Mouse (Mus musculus): Measurements from ENCODE around the gene Ctnna2. TPM values are rescaled to one million over a fixed set of nuclear protein-coding genes. Genes with fewer than 3 reads are reported as not detected.

Ctnna2 gene
- total and polyA plus RNA-seq, 2 experiments from 2014 or later: 95.0 to 150 TPM

DNA sequence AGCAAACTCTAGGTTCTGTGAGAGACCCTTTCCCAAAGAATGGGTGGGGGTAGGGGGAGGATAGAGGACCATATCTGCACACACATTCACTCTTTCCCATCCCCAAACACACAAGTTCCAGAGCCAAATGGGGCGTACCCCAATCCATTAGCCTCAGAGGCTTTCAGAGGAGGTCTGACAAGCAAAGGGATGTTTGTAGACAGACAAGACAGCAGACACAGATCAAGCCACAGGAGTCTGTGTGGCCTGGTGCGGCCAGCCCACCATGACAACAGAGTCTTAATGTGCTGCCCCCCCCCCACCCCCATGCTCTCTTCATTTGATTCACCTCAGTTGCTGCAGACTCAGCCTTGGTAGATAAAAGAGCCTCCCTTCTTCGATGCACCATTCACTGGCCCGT is 764.2 kb downstream of the Ctnna2 start:
- WGBS: 25% methylated on average over 4 of the region's 4 CpGs
- Histone ChIP-seq H3K4me1 (ENCODE audit: insufficient read depth, low read length) (0 out of 2 replicates have a peak, but pooled peaks cover 3% of the 10 kb centered on the region), H3K9me3 (ENCODE audit: low read length) (no peaks in the 10 kb centered on the region), H3K9ac (replicated peaks; ENCODE audit: low read length) (no peak overlapping the region), H3K27ac (no peak overlapping the region), H3K36me3 (ENCODE audit: insufficient read depth, low read length) (no peaks in the 10 kb centered on the region), H3K4me2 (ENCODE audit: low read depth, low read length) (no peak overlapping the region), H3K27me3 (ENCODE audit: insufficient read depth, low read length) (no peaks in the 10 kb centered on the region), H3K4me3 (ENCODE audit: low read length) (no peak overlapping the region)
- no peak for TF ChIP-seq CTCF (IDR thresholded peaks at IDR 0.05; ENCODE audit: low read depth)
- DNase-seq (ENCODE audit: low spot score) (no peak), ATAC-seq (no peak)

DNA sequence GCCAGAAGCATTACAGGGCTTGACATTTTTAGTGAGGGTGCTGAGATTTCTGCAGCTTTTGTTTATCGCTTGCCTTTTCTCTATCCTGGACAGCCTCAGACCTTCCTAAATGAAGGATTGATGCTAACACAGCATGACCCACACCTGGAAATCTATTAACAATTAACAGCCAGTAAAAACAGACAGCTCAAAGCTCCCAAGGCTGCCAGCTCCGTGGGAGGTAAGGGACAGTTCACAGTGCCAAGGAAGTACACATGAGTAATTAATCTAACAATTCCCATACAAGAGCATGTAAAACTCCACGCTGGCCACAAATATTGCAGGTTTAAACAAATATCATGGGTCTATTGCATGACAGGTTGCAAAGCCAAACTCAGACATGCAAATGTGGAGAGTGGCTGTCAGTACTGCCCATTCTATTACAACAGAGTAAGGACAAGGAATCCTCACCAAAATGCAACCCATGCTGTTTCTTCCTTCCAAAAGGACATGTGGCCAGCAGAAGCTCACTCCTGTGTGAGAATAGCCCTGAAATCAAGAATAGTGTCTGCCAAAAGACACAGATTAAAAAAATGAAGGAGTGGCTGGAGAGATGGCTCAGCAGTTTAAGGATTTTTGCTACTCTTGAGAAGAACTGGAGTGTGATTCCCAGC is 765.6 kb downstream of the Ctnna2 start:
- H3K4me3 ChIP-seq (ENCODE audit: low read length): no peak overlapping the region
- no peaks in the 10 kb centered on the region for H3K36me3 ChIP-seq (ENCODE audit: insufficient read depth, low read length)
- TF ChIP-seq CTCF (IDR thresholded peaks at IDR 0.05; ENCODE audit: low read depth): no peak
- 13% methylated on average over 3 of the region's 3 CpGs for WGBS
- DNase-seq (ENCODE audit: low spot score) (peak; percentile 35), ATAC-seq (0 out of 2 replicates have a peak, but pooled peaks have one; percentile 45)
- no peak overlapping the region for H3K4me2 ChIP-seq (ENCODE audit: low read depth, low read length)
- no peaks in the 10 kb centered on the region for H3K9me3 ChIP-seq (ENCODE audit: low read length)
- H3K4me1 ChIP-seq (ENCODE audit: insufficient read depth, low read length): 0 out of 2 replicates have a peak, but pooled peaks cover 3% of the 10 kb centered on the region
- H3K27me3 ChIP-seq (ENCODE audit: insufficient read depth, low read length): no peaks in the 10 kb centered on the region
- no peak overlapping the region for H3K27ac ChIP-seq
- H3K9ac ChIP-seq (replicated peaks; ENCODE audit: low read length): no peak overlapping the region

DNA sequence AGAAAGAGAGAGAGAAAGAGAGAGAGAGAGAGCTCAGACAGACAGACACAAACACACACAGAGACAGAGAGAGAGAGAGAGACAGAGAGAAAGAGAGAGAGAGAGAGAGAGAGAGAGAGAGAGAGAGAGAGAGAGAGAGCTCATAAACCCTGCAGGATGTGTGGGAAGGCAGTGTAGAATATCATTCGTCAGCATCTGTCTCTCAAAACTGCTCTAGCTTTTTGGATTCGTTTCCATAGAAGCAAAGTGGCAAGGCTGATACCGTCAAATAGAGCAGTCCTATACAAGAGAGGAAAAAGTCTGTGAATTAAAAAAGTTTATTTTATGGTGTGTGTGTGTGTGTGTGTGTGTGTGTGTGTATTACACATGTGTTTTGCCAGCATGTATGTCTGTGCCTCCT is 769.6 kb downstream of the Ctnna2 start:
- no peak overlapping the region for H3K27ac ChIP-seq
- no peak for TF ChIP-seq CTCF (IDR thresholded peaks at IDR 0.05; ENCODE audit: low read depth)
- H3K27me3 ChIP-seq (ENCODE audit: insufficient read depth, low read length): no peaks in the 10 kb centered on the region
- H3K4me3 ChIP-seq (ENCODE audit: low read length): no peak overlapping the region
- H3K9me3 ChIP-seq (ENCODE audit: low read length): no peaks in the 10 kb centered on the region
- H3K4me1 ChIP-seq (ENCODE audit: insufficient read depth, low read length): 0 out of 2 replicates have a peak, but pooled peaks cover 3% of the 10 kb centered on the region
- H3K36me3 ChIP-seq (ENCODE audit: insufficient read depth, low read length): no peaks in the 10 kb centered on the region
- 64% methylated on average over 3 of the region's 3 CpGs for WGBS
- no peak overlapping the region for H3K9ac ChIP-seq (replicated peaks; ENCODE audit: low read length)
- ATAC-seq: no peak
- no peak for DNase-seq (ENCODE audit: low spot score)
- H3K4me2 ChIP-seq (ENCODE audit: low read depth, low read length): no peak overlapping the region

DNA sequence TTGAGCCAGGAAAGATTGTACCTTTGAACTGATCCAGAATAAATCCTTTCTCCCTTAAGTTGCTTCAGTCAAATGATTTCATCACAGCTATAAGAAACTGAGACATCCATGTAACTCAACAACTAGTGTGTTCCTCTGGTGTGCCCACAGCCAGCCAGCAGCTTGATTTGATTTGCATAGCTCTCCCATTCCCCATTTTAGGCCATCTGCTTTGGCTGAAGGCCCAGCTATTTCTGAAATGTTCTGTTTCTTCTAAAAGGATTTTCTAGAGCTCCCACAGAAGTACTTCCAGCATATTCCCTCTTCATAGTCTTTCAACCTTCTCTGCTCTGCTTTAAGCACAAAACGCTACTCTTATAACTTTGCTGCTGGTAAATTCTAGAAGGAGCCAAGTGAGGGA is 770.3 kb downstream of the Ctnna2 start:
- DNase-seq (ENCODE audit: low spot score): no peak
- H3K27me3 ChIP-seq (ENCODE audit: insufficient read depth, low read length): no peaks in the 10 kb centered on the region
- no peaks in the 10 kb centered on the region for H3K36me3 ChIP-seq (ENCODE audit: insufficient read depth, low read length)
- no peak overlapping the region for H3K4me2 ChIP-seq (ENCODE audit: low read depth, low read length)
- H3K4me1 ChIP-seq (ENCODE audit: insufficient read depth, low read length): 0 out of 2 replicates have a peak, but pooled peaks cover 3% of the 10 kb centered on the region
- WGBS: 74% methylated on average over 1 of the region's 1 CpGs
- H3K9me3 ChIP-seq (ENCODE audit: low read length): no peaks in the 10 kb centered on the region
- TF ChIP-seq CTCF (IDR thresholded peaks at IDR 0.05; ENCODE audit: low read depth): no peak
- no peak for ATAC-seq
- no peak overlapping the region for H3K4me3 ChIP-seq (ENCODE audit: low read length)
- H3K9ac ChIP-seq (replicated peaks; ENCODE audit: low read length): no peak overlapping the region
- H3K27ac ChIP-seq: no peak overlapping the region

DNA sequence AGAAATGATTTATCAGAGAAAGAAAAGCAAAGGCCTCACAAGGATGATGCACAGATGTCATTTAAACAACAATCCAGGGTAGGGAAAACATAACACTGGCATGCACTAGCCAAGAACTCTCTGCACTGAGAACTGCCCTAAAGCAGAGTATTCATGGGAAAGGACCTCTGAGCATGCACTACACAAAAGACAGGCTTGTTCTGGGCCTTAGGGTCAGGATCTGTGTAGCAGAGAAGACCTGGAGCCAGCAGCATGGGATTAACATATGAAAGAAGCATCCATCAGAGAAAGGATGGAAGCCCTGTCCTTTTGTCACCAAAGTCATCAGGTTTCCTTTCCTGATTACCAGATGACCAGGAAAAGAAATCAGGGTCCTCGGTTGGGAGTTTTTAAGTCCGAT is 780.1 kb downstream of the Ctnna2 start:
- no peak for ATAC-seq
- no peak overlapping the region for H3K9ac ChIP-seq (replicated peaks; ENCODE audit: low read length)
- no peak overlapping the region for H3K4me2 ChIP-seq (ENCODE audit: low read depth, low read length)
- H3K4me3 ChIP-seq (ENCODE audit: low read length): no peak overlapping the region
- H3K9me3 ChIP-seq (ENCODE audit: low read length): no peaks in the 10 kb centered on the region
- no peaks in the 10 kb centered on the region for H3K4me1 ChIP-seq (ENCODE audit: insufficient read depth, low read length)
- TF ChIP-seq CTCF (IDR thresholded peaks at IDR 0.05; ENCODE audit: low read depth): no peak
- DNase-seq (ENCODE audit: low spot score): no peak
- H3K36me3 ChIP-seq (ENCODE audit: insufficient read depth, low read length): no peaks in the 10 kb centered on the region
- 25% methylated on average over 2 of the region's 2 CpGs for WGBS
- no peak overlapping the region for H3K27ac ChIP-seq
- no peaks in the 10 kb centered on the region for H3K27me3 ChIP-seq (ENCODE audit: insufficient read depth, low read length)

DNA sequence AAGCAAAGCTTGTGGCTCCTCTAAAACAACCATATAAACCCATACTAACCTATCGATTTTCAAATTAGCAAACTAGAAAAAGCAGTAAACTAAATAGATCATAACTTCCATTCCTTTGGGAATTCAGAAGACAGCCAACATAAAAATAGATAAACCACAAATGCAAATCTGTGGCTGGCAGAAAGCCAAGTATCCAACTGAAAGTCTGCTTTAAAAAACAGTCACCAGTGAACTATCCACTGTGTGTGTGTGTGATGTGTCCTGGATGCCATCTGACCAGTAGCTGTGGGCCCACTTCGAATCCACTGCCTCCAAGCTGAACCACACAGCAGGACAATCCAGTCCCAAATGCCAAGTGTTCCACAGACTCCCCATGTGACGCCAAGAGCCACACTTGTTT is 782.8 kb downstream of the Ctnna2 start:
- Histone ChIP-seq H3K4me1 (ENCODE audit: insufficient read depth, low read length) (no peaks in the 10 kb centered on the region), H3K4me3 (ENCODE audit: low read length) (no peak overlapping the region), H3K4me2 (ENCODE audit: low read depth, low read length) (no peak overlapping the region), H3K27ac (no peak overlapping the region), H3K27me3 (ENCODE audit: insufficient read depth, low read length) (no peaks in the 10 kb centered on the region), H3K9me3 (ENCODE audit: low read length) (no peaks in the 10 kb centered on the region), H3K9ac (replicated peaks; ENCODE audit: low read length) (no peak overlapping the region), H3K36me3 (ENCODE audit: insufficient read depth, low read length) (no peaks in the 10 kb centered on the region)
- DNase-seq (ENCODE audit: low spot score) (no peak), ATAC-seq (no peak)
- 76% methylated on average over 3 of the region's 3 CpGs for WGBS
- TF ChIP-seq CTCF (IDR thresholded peaks at IDR 0.05; ENCODE audit: low read depth): no peak

DNA sequence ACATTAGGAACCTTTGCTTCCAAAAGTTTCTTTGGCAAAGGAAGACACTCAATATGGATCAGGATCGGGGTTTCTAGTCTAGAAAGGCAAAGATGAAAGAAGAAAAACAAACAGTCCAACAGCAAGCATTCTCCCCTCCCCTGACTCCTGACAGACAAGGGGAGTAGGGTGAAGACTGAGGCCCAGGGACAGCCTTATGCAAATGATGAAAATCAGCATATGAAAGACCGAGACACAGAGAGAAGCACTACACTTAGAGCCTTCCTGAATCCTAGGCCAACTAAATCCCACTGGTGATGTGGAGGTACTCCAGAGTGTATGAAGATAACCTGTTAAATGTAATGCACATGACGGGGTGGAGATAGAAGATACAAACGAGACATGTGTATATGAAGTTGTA is 787.9 kb downstream of the Ctnna2 start:
- Histone ChIP-seq H3K9ac (replicated peaks; ENCODE audit: low read length) (no peak overlapping the region), H3K4me3 (ENCODE audit: low read length) (no peak overlapping the region), H3K9me3 (ENCODE audit: low read length) (no peaks in the 10 kb centered on the region), H3K27me3 (ENCODE audit: insufficient read depth, low read length) (no peaks in the 10 kb centered on the region), H3K36me3 (ENCODE audit: insufficient read depth, low read length) (no peaks in the 10 kb centered on the region), H3K4me2 (ENCODE audit: low read depth, low read length) (no peak overlapping the region), H3K4me1 (ENCODE audit: insufficient read depth, low read length) (no peaks in the 10 kb centered on the region), H3K27ac (no peak overlapping the region)
- DNase-seq (ENCODE audit: low spot score): no peak
- no peak for TF ChIP-seq CTCF (IDR thresholded peaks at IDR 0.05; ENCODE audit: low read depth)
- 65% methylated on average over 4 of the region's 4 CpGs for WGBS
- ATAC-seq: no peak

Measured in hindbrain, postnatal 0 days (tissue).